Mouse (Mus musculus): ENCODE data around the gene Cflar.

DNA sequence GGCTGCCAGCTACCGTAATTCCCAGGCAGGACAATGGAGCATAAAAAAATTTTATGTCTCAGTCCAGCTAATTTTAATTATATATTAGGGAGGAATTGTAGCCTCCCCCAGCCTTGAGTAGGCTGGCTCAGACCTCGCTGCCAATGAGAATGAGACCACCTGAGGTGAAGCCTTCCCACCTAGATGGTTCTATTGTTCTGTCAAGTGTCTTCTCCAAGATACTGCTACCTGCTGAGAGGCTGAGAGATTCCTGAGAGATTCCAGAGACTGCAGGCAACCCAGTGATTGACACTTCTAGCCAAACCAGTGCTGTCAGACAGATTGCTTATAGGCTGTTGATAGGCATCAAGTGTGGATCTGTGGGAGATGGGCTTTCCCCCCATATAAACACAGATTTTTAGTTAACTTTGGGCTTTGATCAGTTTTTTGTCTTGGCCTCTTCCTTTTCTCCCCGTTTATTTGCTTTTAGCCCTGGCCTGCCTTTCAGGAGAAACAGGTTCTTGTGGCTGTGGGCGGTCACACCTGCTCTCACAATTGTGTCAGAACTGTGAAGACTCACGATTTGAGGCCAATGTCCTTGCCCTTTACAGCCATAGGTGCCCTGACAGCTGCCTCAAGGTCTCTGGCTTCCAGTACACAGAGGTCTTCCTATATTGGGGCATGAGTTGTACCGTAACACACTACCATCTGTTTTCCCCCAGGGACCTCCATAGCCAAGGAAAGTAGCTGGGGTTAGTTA lies 21.1 kb upstream of the Cflar start:
- no peak for TF ChIP-seq GATA1 (IDR thresholded peaks at IDR 0.05; ENCODE audit: borderline replicate concordance, low read length)
- TF ChIP-seq FLI1 (IDR thresholded peaks at IDR 0.05; ENCODE audit: low read length) = no peak

Data from megakaryocyte, embryonic 14.5 days (primary cell).